Mouse (Mus musculus): Measurements from ENCODE around the gene Gar1.

Gene Gar1

GRCm38 (mm10) chr3:129803765-129804164, 27.4 kb downstream of the Gar1 start, which contains the start of gene Lrit3:
Gene Lrit3, minus strand, starts transcription at chr3:129804030.
- no peak for DNase-seq (ENCODE audit: low spot score)

DNA sequence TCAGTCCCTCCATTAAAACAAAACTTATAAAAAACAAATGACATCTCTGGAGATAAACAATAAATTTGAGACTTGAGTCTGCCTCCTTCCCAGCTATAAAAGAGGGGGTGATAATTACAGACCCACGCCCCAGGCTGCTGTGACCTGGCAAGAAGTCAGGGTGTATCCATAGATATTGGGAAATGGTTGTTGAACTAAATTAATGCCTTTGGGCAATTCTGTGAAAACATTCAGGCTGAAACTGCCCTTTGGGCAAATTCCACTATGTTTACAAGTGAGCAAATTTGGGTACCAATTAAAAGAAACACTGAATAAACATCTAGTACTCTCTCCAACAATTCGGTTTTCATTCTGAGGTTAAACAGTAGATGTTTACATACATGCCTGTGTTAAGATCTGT, 32.2 kb downstream of the Gar1 start:
- DNase-seq (ENCODE audit: low spot score) = no peak

- DNase-seq (ENCODE audit: low spot score) = no peak
Observed at GRCm38 (mm10) chr3:129798551-129798950, 32.6 kb downstream of the Gar1 start.

DNA sequence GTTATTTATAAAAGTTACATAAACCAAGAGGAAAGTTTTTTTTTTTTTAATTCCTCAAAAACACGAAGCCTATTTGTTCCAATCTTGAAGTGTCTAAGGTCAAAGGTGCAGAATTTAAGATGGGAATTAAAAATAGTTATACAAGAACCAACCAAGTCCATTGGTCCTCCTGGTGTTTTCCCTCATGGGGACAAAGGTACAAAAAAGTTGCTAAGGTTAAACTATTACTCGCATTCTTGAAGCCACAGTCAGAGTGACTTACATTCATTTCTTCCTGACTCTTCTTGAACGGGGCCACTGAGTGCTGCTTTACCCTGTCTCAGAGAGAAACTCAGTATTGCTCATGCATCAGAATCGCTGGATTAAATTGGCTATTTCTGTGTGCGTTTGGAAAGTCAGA, 33.9 kb downstream of the Gar1 start:
- no peak for DNase-seq (ENCODE audit: low spot score)

DNA sequence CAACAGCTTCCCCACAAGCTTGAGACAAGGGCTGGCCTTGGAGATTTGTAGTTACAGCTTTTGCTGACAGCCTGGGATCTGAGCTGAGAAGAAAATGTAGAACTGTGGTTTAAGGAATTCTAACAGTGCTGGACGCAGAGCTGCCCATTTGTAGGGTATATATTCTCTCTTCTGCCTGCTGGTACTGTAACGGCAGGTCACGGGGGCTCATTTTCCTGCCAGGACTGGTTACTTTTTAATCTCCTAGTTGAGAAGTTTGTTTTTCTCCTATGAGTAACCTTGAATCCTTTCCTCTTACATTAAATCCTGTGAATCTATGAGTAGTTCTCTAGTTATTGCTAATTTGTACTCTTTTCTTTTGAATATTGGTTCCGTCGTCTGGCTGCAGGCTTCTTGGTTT, 37.4 kb downstream of the Gar1 start:
- no peak for DNase-seq (ENCODE audit: low spot score)

GRCm38 (mm10) chr3:129782746-129783145, 48.5 kb downstream of the Gar1 start:
- no peak for DNase-seq (ENCODE audit: low spot score)

- no peak for DNase-seq (ENCODE audit: low spot score)
Observed at GRCm38 (mm10) chr3:129781435-129781834, 49.8 kb downstream of the Gar1 start.

Measured in testis, postnatal 14 days (tissue).